Mouse (Mus musculus): ENCODE measurements around the gene Abca8a.

DNA sequence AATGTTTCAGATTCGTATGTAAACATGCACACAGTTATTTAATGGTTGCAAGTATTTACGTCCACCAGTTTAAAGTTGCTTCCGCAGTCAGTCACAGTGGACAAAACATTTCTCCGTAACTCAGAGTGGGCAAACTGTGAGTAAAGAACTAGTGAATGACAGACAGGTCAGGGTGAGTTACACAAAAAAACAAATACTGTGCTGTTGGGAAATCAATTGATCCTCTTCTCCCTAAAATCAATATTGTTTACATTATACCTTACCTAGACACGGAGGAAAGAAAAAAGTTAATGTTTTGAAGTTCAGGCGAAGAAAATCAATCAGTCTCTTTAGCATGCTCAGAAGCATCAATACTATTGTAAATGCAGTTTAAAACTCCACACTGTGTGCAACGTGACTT is 5.7 kb upstream of the Abca8a start:
- TF ChIP-seq CTCF (IDR thresholded peaks at IDR 0.05; ENCODE audit: low read depth, low read length) (no peak), GATA1 (IDR thresholded peaks at IDR 0.05; ENCODE audit: borderline replicate concordance, low read length) (no peak), POLR2AphosphoS5 (IDR thresholded peaks at IDR 0.05; ENCODE audit: insufficient replicate concordance, low read depth, low read length) (no peak), TAL1 (conservative IDR thresholded peaks at IDR 0.05; ENCODE audit: low read depth, low read length) (no peak)
